Mouse (Mus musculus) small intestine, adult 2 months (tissue): Measurements from ENCODE around the gene Capg. TPM values are rescaled to one million over a fixed set of nuclear protein-coding genes. Genes with fewer than 3 reads are reported as not detected.

Source experiments
- H3K27ac ChIP-seq: fragments of 200-500 bp; 2 replicates; pipeline ENCODE4 v1.5.1; 2012; ENCODE audit warnings: low read depth, low read length, control low read depth, inconsistent platforms; ENCODE audit not compliant: insufficient read depth
- H3K27me3 ChIP-seq: fragments of 200-500 bp; 2 replicates; pipeline ENCODE4 v1.6.1; 2012; ENCODE audit warnings: mild to moderate bottlenecking, moderate library complexity, low read length, inconsistent platforms; ENCODE audit not compliant: control insufficient read depth, insufficient read depth
- H3K36me3 ChIP-seq: fragments of 200-500 bp; 2 replicates; pipeline ENCODE4 v1.6.1; 2012; ENCODE audit warnings: mild to moderate bottlenecking, low read length, control low read depth, inconsistent platforms; ENCODE audit not compliant: control insufficient read depth, insufficient read depth
- H3K4me1 ChIP-seq: fragments of 200-500 bp; 2 replicates; pipeline ENCODE4 v1.6.1; 2012; ENCODE audit warnings: low read length, inconsistent platforms, mixed read lengths; ENCODE audit not compliant: control insufficient read depth, insufficient read depth, insufficient read length
- H3K4me3 ChIP-seq: fragments of 200-500 bp; 2 replicates; pipeline ENCODE4 v1.5.1; 2012; ENCODE audit warnings: low read depth, mild to moderate bottlenecking, control low read depth, inconsistent platforms, low read length, moderate library complexity
- CTCF ChIP-seq: fragments of 200-500 bp; IDR thresholded peaks from 2 replicates; pipeline ENCODE4 v1.5.1; 2012; ENCODE audit warnings: low read depth, mild to moderate bottlenecking, control low read depth, inconsistent platforms, low read length, moderate library complexity, mixed read lengths; ENCODE audit not compliant: insufficient replicate concordance, insufficient read length; ENCODE audit errors: extremely low read depth
- POLR2A ChIP-seq: fragments of 200-500 bp; IDR thresholded peaks from 2 replicates; pipeline ENCODE4 v1.6.1; 2012; ENCODE audit warnings: low read depth, mild to moderate bottlenecking, control low read depth, inconsistent platforms, low read length, moderate library complexity
- WGBS: fragments of 180-500 bp; shearing (Covaris S2); methylation state at CpG from one replicate; pipeline ENCODE4 v1.1.7; 2018; 5-methylcytosine and 5-hydroxymethylcytosine counted together
- polyA plus RNA-seq: library from polyadenylated mRNA; depleted of rRNA; stranded (reverse); fragments of >200 nt; gene quantifications from 2 replicates; pipeline ENCODE4 v1.2.3, GENCODE M21; 2012

Gene Capg
- polyA plus RNA-seq, 1 experiment = 17.5 TPM

GRCm38 (mm10) chr6:72547862-72548261, 3.7 kb downstream of the Capg start:
- Histone ChIP-seq H3K4me3 (no peak overlapping the region), H3K27ac (no peak overlapping the region), H3K36me3 (no peaks in the 10 kb centered on the region), H3K4me1 (peaks cover 33% of the 10 kb centered on the region), H3K27me3 (no peaks in the 10 kb centered on the region)
- 34% methylated on average over 3 of the region's 3 CpGs for WGBS
- no peak for TF ChIP-seq CTCF
- TF ChIP-seq POLR2A = no peak

GRCm38 (mm10) chr6:72549041-72549580, 4.9 kb downstream of the Capg start:
- H3K36me3 ChIP-seq = no peaks in the 10 kb centered on the region
- H3K27me3 ChIP-seq = no peaks in the 10 kb centered on the region
- no peak; the same call in 1 of the 2 replicates for TF ChIP-seq POLR2A
- no peak for TF ChIP-seq CTCF
- H3K4me1 ChIP-seq = peaks cover 33% of the 10 kb centered on the region
- H3K4me3 ChIP-seq = peak overlapping the region; percentile 37
- 25% methylated on average over 9 of the region's 9 CpGs for WGBS
- peak overlapping the region; percentile 28 for H3K27ac ChIP-seq

DNA sequence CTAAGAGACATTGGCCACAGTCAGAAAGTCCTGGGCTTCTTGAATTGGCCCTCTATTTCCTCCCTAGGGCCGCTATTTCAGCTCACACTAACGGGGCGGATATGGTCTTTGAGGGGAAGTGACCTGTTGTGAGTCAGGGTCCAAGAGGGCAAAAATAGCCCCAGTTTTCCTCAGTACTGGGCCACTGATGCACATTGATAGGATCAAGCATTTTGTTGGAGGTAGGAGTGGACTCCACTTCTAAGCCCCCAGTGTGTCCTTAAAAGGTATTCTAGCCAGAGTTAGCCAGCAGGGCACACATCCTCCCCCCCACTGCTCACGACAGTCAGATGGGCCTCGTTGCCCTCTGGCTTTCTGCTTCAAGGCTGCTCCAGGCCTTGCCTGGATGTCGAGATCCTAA, 5.8 kb downstream of the Capg start:
- Histone ChIP-seq H3K27ac (0 out of 2 replicates have a peak overlapping the region, but pooled peaks have one; percentile 6), H3K4me1 (peaks cover 33% of the 10 kb centered on the region), H3K27me3 (no peaks in the 10 kb centered on the region), H3K36me3 (no peaks in the 10 kb centered on the region), H3K4me3 (peak overlapping the region; percentile 37)
- TF ChIP-seq CTCF (no peak), POLR2A (no peak)
- WGBS = 50% methylated on average over 6 of the region's 6 CpGs

DNA sequence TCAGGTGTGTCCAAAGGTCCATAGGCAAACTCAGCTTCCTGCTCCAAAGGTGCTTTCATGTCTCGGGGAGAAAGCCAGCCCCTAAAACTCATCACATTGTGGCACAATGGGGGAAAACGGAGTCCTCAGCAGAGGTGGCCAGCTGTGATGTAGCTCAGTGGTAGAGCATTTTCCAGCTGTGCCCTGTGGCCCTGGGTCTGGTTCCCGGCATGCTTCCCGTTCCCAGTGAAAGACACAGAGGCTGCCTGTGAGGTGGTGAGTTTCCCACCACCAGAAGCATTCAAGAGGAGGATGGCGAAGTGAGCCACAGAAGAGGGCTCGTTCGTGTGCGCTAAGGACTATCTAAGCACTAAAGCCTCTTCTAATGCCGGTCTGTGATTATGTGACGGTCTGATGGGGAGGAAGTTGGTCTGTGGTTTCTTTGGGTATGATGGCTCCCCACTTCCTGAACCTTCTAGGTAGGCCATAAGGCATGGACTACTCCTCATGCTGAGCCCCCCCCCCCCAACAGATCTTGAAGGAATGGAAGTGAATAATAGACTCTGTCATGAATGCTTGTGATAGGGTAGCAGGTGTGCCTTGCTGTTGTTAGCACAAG, 6.4 kb downstream of the Capg start:
- H3K4me1 ChIP-seq = peaks cover 33% of the 10 kb centered on the region
- no peaks in the 10 kb centered on the region for H3K36me3 ChIP-seq
- 0 out of 2 replicates have a peak overlapping the region, but pooled peaks have one; percentile 6 for H3K27ac ChIP-seq
- no peak for TF ChIP-seq CTCF
- no peak for TF ChIP-seq POLR2A
- no peaks in the 10 kb centered on the region for H3K27me3 ChIP-seq
- WGBS = 66% methylated on average over 10 of the region's 10 CpGs
- H3K4me3 ChIP-seq = peak overlapping the region; percentile 5

- no peaks in the 10 kb centered on the region for H3K27me3 ChIP-seq
- 24% methylated on average over 27 of the region's 27 CpGs for WGBS
These were observed 8.2 kb downstream of the Capg start for GRCm38 (mm10) chr6:72552171-72553078.

DNA sequence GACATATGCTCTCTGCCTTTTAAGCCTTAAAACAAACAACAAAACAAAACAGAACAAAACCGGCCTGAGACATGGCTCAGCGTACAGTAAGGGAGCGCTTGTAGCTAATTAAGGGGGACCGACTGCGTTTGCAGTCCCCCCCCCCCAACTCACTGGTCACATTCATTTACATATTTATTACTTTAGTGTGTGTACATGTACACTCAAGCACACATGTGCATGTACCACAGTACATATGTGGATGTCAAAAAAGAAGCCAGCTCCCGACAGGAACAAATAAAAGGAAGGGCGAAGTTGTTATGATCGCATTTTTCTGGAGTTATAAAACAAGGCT, 8.9 kb downstream of the Capg start:
- Histone ChIP-seq H3K4me1 (peaks cover 32% of the 10 kb centered on the region), H3K36me3 (no peaks in the 10 kb centered on the region), H3K27me3 (no peaks in the 10 kb centered on the region), H3K27ac (peak overlapping the region; percentile 69), H3K4me3 (peak overlapping the region; percentile 51)
- no peak for TF ChIP-seq CTCF
- TF ChIP-seq POLR2A = no peak
- WGBS = 5% methylated on average over 8 of the region's 8 CpGs

More at GRCm38 (mm10) chr6:72552171-72553078, 8.2 kb downstream of the Capg start:
- 0 out of 2 replicates have a peak, but pooled peaks have one; percentile 41 for TF ChIP-seq POLR2A
- TF ChIP-seq CTCF = no peak
- H3K27ac ChIP-seq = peak overlapping the region; percentile 69
- H3K4me3 ChIP-seq = peak overlapping the region; percentile 51
- H3K4me1 ChIP-seq = peaks cover 33% of the 10 kb centered on the region
- no peaks in the 10 kb centered on the region for H3K36me3 ChIP-seq

DNA sequence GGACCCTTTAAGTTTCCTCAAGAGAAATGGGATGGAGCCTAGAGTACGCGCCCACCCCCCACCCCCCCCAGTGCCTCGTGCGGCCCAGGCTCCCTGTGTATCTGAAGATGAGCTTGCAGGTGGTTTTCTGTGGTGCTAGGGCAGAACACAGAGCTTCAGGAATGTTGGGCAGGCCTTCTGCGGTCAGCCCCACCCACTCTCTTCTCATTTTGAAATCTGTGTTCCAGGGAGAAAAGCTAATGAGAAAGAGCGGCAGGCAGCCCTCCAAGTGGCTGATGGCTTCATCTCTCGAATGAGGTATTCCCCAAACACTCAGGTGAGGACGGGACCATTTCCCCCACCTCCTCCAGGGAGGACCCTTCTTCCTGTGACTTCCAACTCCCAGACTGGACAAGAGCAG, 16.6 kb downstream of the Capg start:
- 83% methylated on average over 8 of the region's 8 CpGs for WGBS
- TF ChIP-seq CTCF = no peak
- TF ChIP-seq POLR2A = no peak
- no peak overlapping the region for H3K4me3 ChIP-seq
- no peaks in the 10 kb centered on the region; the same call in 1 of the 2 replicates for H3K4me1 ChIP-seq
- no peak overlapping the region for H3K27ac ChIP-seq
- H3K36me3 ChIP-seq = peaks cover 2% of the 10 kb centered on the region; the same call in 1 of the 2 replicates
- no peaks in the 10 kb centered on the region for H3K27me3 ChIP-seq
